Mouse (Mus musculus): ENCODE results near the gene Otol1. TPM values are rescaled to one million over a fixed set of nuclear protein-coding genes. Genes with fewer than 3 reads are reported as not detected.

Otol1 gene
- polyA plus RNA-seq, 1 experiment from 2014 or later, result not detected

- Histone ChIP-seq H3K27ac (ENCODE audit: low read length) (no peak overlapping the region), H3K36me3 (ENCODE audit: control insufficient read depth, insufficient read depth) (no peaks in the 10 kb centered on the region), H3K9me3 (replicated peaks; ENCODE audit: control insufficient read depth, low read length) (no peaks in the 10 kb centered on the region), H3K9ac (ENCODE audit: low read length) (no peak overlapping the region), H3K4me3 (ENCODE audit: low read length) (no peak overlapping the region), H3K4me1 (ENCODE audit: control insufficient read depth, insufficient read depth, low read length) (no peaks in the 10 kb centered on the region), H3K27me3 (ENCODE audit: control insufficient read depth, insufficient read depth, low read length) (no peaks in the 10 kb centered on the region), H3K4me2 (ENCODE audit: low read depth, low read length) (no peak overlapping the region)
- ATAC-seq (replicated peaks; ENCODE audit: extremely low read depth, insufficient read depth, low FRiP score), result no peak
- 76% methylated on average over 4 of the region's 4 CpGs for WGBS
Measured at GRCm38 (mm10) chr3:70012641-70013040, 5.2 kb downstream of the Otol1 start.

- Histone ChIP-seq H3K9me3 (replicated peaks; ENCODE audit: control insufficient read depth, low read length) (no peaks in the 10 kb centered on the region), H3K27ac (ENCODE audit: low read length) (no peak overlapping the region), H3K4me2 (ENCODE audit: low read depth, low read length) (no peak overlapping the region), H3K27me3 (ENCODE audit: control insufficient read depth, insufficient read depth, low read length) (no peaks in the 10 kb centered on the region), H3K4me1 (ENCODE audit: control insufficient read depth, insufficient read depth, low read length) (no peaks in the 10 kb centered on the region), H3K9ac (ENCODE audit: low read length) (no peak overlapping the region), H3K4me3 (ENCODE audit: low read length) (no peak overlapping the region), H3K36me3 (ENCODE audit: control insufficient read depth, insufficient read depth) (no peaks in the 10 kb centered on the region)
- ATAC-seq (replicated peaks; ENCODE audit: extremely low read depth, insufficient read depth, low FRiP score), result no peak
- 49% methylated on average over 6 of the region's 6 CpGs for WGBS
Measured at GRCm38 (mm10) chr3:70026605-70027004, 19.2 kb downstream of the Otol1 start.

- ATAC-seq (replicated peaks; ENCODE audit: extremely low read depth, insufficient read depth, low FRiP score), result no peak
- H3K27ac ChIP-seq (ENCODE audit: low read length), result no peak overlapping the region
- H3K36me3 ChIP-seq (ENCODE audit: control insufficient read depth, insufficient read depth), result no peaks in the 10 kb centered on the region
- no peaks in the 10 kb centered on the region for H3K27me3 ChIP-seq (ENCODE audit: control insufficient read depth, insufficient read depth, low read length)
- no peak overlapping the region for H3K4me3 ChIP-seq (ENCODE audit: low read length)
- WGBS, result 79% methylated on average over 3 of the region's 3 CpGs
- no peaks in the 10 kb centered on the region for H3K9me3 ChIP-seq (replicated peaks; ENCODE audit: control insufficient read depth, low read length)
- H3K4me1 ChIP-seq (ENCODE audit: control insufficient read depth, insufficient read depth, low read length), result no peaks in the 10 kb centered on the region
- no peak overlapping the region for H3K4me2 ChIP-seq (ENCODE audit: low read depth, low read length)
- H3K9ac ChIP-seq (ENCODE audit: low read length), result no peak overlapping the region
Measured at GRCm38 (mm10) chr3:70029260-70029659, 21.8 kb downstream of the Otol1 start.

GRCm38 (mm10) chr3:70035593-70035992 lies 28.2 kb downstream of the Otol1 start:
- Histone ChIP-seq H3K4me2 (ENCODE audit: low read depth, low read length) (no peak overlapping the region), H3K27me3 (ENCODE audit: control insufficient read depth, insufficient read depth, low read length) (no peaks in the 10 kb centered on the region), H3K36me3 (ENCODE audit: control insufficient read depth, insufficient read depth) (no peaks in the 10 kb centered on the region), H3K4me1 (ENCODE audit: control insufficient read depth, insufficient read depth, low read length) (no peaks in the 10 kb centered on the region), H3K27ac (ENCODE audit: low read length) (no peak overlapping the region), H3K9me3 (replicated peaks; ENCODE audit: control insufficient read depth, low read length) (no peaks in the 10 kb centered on the region), H3K4me3 (ENCODE audit: low read length) (no peak overlapping the region), H3K9ac (ENCODE audit: low read length) (no peak overlapping the region)
- WGBS, result 41% methylated on average over 4 of the region's 4 CpGs
- ATAC-seq (replicated peaks; ENCODE audit: extremely low read depth, insufficient read depth, low FRiP score), result no peak

Other genes with a start within 250 kb of the Otol1 start
- gene Sptssb, start 147.7 kb upstream of the Otol1 start, polyA plus RNA-seq (2015; fragmentation: Nextera tagmentation; extraction: Ambion mirVana), result 2.6 and 6.6 TPM in 2 replicates

Data from heart, embryonic 16.5 days (tissue).